Mouse (Mus musculus) lung, adult 2 months (tissue): ENCODE data around the gene Mesd. TPM values are rescaled to one million over a fixed set of nuclear protein-coding genes. Genes with fewer than 3 reads are reported as not detected.

Experiments used
- DNase-seq: peaks from one replicate; pipeline ENCODE4 v3.0.0; 2022
- H3K4me1 ChIP-seq: fragments of 200-500 bp; 2 replicates; pipeline ENCODE4 v1.6.1; 2011; ENCODE audit warnings: low read length; ENCODE audit not compliant: control insufficient read depth, insufficient read depth
- H3K4me3 ChIP-seq: fragments of 200-500 bp; replicated peaks from 2 replicates; pipeline ENCODE3; 2011; ENCODE audit warnings: low read depth, mild to moderate bottlenecking, control low read depth, low read length; ENCODE audit errors: extremely low read depth
- CTCF ChIP-seq: fragments of 200-500 bp; IDR thresholded peaks from 2 replicates; pipeline ENCODE4 v1.5.1; 2011; ENCODE audit warnings: mild to moderate bottlenecking, low read length, control low read depth; ENCODE audit not compliant: insufficient read depth
- POLR2A ChIP-seq: fragments of 200-500 bp; IDR thresholded peaks from 2 replicates; pipeline ENCODE4 v1.6.1; 2011; ENCODE audit warnings: low read depth, mild to moderate bottlenecking, control low read depth, low read length, borderline replicate concordance; ENCODE audit errors: extremely low read depth
- WGBS: fragments of 180-500 bp; shearing (Covaris S2); methylation state at CpG from one replicate; pipeline ENCODE4 v1.1.7; 2018; 5-methylcytosine and 5-hydroxymethylcytosine counted together
- polyA plus RNA-seq: library from polyadenylated mRNA; depleted of rRNA; stranded (reverse); fragments of >200 nt; gene quantifications from 2 replicates; pipeline ENCODE4 v1.2.3, GENCODE M21; 2012

Gene Mesd
- polyA plus RNA-seq, 1 experiment: 15.0 TPM

DNA sequence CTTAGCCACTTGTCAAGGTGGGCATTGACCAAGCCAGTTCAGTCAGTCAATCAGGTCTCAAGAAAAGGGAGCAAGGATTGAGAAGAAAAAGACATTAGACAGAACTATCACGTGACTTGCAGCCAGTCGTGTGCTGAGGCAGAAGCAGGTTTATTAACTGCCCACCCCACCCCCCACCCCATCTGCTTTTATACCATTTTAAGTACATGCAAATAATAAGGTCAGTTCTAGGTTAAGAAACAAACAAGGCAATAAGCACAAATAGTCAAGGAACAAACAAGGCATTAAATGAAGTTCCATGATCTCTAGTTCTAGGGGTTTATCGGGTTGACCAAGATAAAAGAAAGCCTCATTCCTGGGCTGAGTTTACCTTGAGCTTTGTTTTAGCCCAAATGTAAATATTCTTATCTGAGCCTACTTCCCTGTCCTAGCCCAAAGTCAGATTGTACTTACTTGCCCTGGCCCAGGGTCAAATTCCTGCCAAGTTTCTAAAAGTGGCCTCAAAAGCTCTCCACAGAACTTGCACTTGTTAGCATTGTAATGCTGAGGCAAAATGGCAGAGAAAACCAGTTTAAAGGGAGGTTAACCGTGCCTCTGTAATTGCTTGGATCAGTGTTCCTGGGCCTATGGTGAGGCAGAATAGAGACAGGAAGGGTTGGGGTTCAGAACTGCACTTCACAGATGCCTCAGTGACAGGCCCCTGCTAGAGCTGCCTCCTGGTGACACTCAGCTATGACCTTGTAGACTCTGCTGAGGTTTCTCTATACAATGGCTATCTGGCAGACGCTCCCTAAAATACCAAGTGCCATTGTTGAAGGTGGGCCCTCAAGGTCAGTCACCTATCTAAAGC lies 18.3 kb downstream of the Mesd start:
- 52% methylated on average over 5 of the region's 5 CpGs for WGBS
- H3K4me3 ChIP-seq: no peak overlapping the region
- no peak for TF ChIP-seq POLR2A

DNA sequence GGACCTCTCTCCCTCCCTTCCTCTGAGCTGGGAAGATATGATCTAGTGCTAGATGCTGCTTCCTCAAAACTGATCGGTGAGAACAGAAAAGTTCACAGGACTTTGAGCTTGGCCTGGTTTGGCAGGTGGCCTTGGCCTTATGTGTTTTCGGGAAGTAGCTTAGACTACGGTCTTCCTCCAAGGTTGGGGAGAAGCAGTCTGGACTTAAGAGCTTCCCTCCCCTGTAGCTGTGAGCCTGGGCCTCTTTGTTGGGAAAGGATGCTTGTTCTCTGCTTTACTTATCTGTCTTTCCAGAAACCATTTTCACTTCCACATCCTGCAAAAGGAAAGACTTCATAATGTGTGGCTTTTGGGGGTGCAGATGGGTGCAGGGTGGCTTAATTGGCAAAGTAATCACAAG lies 20.6 kb downstream of the Mesd start:
- Histone ChIP-seq H3K4me3 (no peak overlapping the region), H3K4me1 (no peaks in the 10 kb centered on the region)
- TF ChIP-seq POLR2A: no peak
- TF ChIP-seq CTCF: no peak
- WGBS: 63% methylated on average over 3 of the region's 3 CpGs
- DNase-seq: no peak

More for the DNA sequence above, 18.3 kb downstream of the Mesd start:
- no peak for DNase-seq
- H3K4me1 ChIP-seq: no peaks in the 10 kb centered on the region

DNA sequence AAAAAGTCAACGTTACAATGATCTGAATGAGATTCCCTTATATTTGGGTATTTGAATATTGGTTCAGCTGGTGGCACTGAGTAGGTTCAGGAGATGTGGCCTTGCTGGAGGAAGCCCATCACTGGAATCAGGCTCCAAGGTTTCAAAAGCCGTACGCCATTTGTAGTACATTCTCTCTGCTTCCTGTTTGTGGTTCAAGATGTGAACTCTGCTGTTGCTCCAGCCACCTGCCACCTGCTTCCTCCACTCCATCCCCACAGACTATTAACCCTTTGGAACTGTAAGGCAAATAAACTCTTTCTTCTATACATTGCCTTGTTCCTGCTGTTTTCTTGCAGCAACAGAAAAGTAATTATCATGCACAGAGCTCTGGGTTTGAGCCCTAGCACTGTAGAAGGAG lies 27.6 kb downstream of the Mesd start:
- DNase-seq: no peak
- H3K4me1 ChIP-seq: no peaks in the 10 kb centered on the region
- 58% methylated on average over 3 of the region's 3 CpGs for WGBS
- no peak overlapping the region for H3K4me3 ChIP-seq
- no peak for TF ChIP-seq CTCF

DNA sequence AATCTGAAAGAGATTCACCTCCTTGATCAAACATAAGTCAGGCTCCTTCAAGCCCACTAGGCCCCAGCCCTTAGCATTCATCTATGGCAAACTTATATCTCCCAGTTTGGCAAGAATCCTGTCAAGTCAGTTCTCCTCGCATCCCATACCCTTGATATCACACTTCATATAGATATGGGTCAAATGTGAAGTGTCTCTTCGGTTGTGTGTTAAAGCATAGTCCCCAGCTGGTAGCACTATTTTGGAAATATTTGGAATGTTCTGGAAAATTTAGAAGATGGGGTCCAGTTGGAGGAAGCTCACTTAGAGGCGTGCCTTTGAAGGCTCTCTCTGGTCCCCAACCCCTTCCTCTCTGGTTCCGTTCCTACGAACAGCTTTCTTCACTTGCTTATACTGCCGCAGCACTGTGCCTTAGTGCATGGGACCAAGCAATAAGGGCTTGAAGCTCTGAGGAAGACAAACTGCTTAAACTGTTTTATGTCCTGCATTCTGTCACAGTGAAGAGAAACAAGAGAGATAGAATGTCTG lies 29.2 kb downstream of the Mesd start:
- no peak for DNase-seq
- 71% methylated on average over 6 of the region's 6 CpGs for WGBS
- TF ChIP-seq POLR2A: no peak
- TF ChIP-seq CTCF: no peak
- Histone ChIP-seq H3K4me3 (no peak overlapping the region), H3K4me1 (no peaks in the 10 kb centered on the region)

DNA sequence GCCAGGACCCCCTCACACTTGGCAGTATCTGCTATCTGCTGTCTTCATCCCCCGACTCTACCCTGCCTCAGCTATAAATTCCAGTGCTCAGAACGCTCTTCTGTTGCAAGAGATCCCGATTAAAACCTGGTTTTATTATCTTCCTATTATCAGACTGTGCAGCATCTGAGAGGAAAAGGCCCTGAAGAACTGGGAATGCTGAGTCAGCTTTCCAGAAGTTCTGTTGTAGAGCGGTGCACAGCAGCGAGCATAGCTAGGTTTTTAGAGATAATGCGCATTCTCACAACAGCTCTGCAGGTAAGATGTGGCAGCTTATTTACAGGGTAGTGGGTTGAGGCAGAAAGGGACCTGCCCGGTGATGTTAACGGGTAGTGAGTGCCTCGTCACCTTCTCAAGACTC lies 29.7 kb downstream of the Mesd start:
- no peaks in the 10 kb centered on the region for H3K4me1 ChIP-seq
- 76% methylated on average over 9 of the region's 9 CpGs for WGBS
- DNase-seq: no peak
- TF ChIP-seq CTCF (no peak), POLR2A (no peak)
- H3K4me3 ChIP-seq: no peak overlapping the region

DNA sequence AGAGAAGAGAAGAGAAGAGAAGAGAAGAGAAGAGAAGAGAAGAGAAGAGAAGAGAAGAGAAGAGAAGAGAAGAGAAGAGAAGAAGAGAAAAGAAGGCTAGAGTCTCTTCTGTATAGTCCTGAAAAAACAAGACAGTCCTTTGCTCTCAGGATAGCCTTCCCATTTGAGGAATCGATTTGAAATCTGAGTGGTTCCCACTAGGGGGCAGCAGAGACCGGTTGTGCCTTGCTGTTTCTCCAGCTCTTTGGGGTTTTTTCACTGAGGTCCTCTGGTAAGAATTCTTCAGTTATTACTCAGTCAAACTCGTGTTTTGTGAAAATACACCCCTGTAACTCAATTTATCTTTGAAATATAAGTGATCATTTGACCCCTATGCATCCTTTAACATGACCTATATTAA lies 30.3 kb downstream of the Mesd start:
- no peaks in the 10 kb centered on the region for H3K4me1 ChIP-seq
- H3K4me3 ChIP-seq: no peak overlapping the region
- WGBS: under 1% methylated on average over 3 of the region's 3 CpGs
- TF ChIP-seq POLR2A (no peak), CTCF (peak; percentile 85)
- peak; percentile 76 for DNase-seq

DNA sequence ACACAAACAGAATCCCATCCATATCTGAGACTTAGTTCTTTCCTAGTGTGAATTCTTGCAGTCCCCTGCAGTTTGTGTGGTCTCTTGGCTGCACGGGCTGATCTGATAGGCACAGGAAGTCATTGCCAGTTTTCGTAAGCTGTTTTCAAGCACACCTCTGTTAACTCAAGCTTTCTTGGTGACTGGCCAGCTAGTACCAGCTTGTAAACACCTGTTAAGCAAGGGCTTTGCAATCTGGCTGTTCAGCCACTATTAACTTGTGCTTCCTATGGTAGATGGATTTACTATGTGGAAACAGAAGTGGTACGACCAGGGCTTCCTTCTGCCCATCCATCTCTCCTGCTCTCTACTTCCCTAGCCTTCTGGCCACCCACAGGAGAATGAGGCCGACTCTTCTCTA lies 36.0 kb downstream of the Mesd start:
- Histone ChIP-seq H3K4me1 (no peaks in the 10 kb centered on the region), H3K4me3 (no peak overlapping the region)
- no peak for TF ChIP-seq CTCF
- no peak for TF ChIP-seq POLR2A
- 46% methylated on average over 4 of the region's 4 CpGs for WGBS
- no peak for DNase-seq

DNA sequence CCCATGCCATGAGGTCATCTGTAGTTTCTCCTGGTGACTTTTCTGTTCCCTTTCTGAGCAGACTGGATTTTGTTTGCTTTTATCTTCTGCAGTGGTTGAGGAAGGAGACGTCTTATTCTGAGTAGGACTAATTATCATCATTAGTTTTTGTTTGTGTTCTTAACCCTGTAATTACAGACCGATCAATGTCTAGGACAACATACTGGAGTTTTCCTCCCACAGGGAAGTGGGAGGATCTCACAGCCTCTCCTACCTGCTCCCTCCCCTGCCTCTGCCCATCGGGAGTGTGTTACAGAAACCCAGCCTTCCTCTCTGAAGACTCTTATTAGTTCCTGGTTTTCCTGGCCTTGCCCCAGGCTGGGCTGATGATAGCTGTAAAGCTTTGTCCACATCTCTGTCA lies 37.4 kb downstream of the Mesd start:
- 41% methylated on average over 3 of the region's 3 CpGs for WGBS
- H3K4me1 ChIP-seq: no peaks in the 10 kb centered on the region
- TF ChIP-seq POLR2A: no peak
- no peak for TF ChIP-seq CTCF
- no peak for DNase-seq
- H3K4me3 ChIP-seq: no peak overlapping the region

DNA sequence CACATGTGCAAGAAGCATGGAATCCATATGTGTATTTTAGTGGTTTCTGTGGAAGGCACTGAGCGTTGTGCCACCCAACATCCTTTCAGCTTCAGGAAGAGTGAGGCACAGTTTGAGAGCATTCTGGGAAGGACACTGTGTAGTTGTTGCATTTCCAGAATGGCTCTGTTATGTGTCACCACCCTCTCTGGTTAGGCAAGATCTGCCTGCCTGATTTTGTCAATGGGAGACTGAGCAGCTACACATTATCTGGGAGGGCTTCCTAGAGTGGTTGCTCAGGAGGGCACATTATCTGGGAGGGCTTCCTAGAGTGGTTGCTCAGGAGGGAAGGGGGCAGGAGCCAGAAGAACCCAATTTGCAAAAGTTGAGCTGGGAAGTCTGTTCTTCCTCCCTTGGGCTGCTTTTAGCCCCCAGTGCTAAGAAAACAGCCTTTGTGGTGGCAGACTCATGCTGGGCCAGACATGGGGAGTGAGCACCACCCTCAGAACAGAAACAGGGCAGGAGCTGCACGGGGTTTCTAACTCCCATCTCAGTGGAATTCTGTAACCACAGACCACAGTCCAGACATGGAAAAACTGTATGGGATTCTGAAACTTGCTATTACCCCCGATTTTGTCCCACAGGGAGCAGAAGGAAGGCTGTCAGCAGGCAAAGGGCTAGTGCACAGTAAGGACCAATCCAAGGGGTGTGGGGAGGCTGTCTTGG lies 54.9 kb downstream of the Mesd start:
- Histone ChIP-seq H3K4me3 (no peak overlapping the region), H3K4me1 (no peaks in the 10 kb centered on the region)
- no peak for DNase-seq
- TF ChIP-seq POLR2A: no peak
- no peak for TF ChIP-seq CTCF
- 70% methylated on average over 3 of the region's 3 CpGs for WGBS

DNA sequence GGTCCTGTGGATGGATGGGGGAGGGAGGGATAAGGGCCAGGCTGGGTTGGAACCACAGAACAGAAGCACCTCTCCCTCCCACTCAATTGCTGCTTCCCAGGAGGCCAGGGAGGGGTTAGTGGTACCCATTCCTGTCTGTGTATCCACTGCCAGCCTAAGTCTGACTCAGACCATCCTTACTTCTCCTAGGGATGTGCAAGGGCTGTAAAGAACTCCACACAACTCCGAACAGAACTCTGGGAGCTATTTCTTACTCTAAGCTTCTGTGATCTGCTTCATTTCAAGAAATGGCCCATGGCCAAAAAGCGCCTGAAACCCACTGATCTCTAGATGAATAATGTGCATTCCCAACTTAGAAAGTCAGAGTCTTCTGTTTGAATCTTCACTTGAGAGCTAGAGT lies 55.9 kb downstream of the Mesd start:
- no peak for DNase-seq
- 69% methylated on average over 2 of the region's 2 CpGs for WGBS
- no peak overlapping the region for H3K4me3 ChIP-seq
- TF ChIP-seq POLR2A (no peak), CTCF (no peak)
- no peaks in the 10 kb centered on the region for H3K4me1 ChIP-seq
